Mouse (Mus musculus) ES-Bruce4 (cell line): Measurements from ENCODE around the gene Fam216b.

Experiments used
- CTCF ChIP-seq: IDR thresholded peaks from one replicate; pipeline ENCODE4 v1.8.1; 2011; ENCODE audit warnings: low read depth, low read length
- EP300 ChIP-seq: IDR thresholded peaks from 2 replicates; pipeline ENCODE4 v1.6.1; 2011; ENCODE audit warnings: low read depth, low read length; ENCODE audit not compliant: insufficient read depth
- POLR2A ChIP-seq: IDR thresholded peaks from one replicate; pipeline ENCODE4 v1.8.1; 2011; ENCODE audit warnings: low read length; ENCODE audit not compliant: insufficient read depth

DNA sequence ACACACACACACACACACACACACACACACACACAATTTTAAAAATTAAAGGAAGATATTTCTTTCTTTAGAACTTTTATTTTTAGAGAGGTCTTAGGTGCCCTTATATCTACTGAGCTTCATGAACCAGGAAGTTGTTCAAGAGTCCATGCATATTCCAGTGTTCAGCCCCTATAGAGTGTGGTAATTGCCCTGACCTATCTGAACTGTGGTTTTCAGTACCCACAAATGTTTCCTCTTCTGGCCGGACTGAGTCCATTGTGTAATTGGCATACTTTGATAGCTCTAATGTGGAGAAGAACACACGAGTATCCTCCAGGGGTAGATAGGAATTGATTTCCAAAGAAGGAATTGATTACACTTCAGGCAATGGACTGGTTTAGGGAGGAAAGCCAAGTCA, 11.3 kb downstream of the Fam216b start:
- TF ChIP-seq CTCF (no peak), EP300 (no peak), POLR2A (no peak)
